Mouse (Mus musculus) liver, embryonic 16.5 days (tissue): Measurements from ENCODE around the gene Gm49336. TPM values are rescaled to one million over a fixed set of nuclear protein-coding genes. Genes with fewer than 3 reads are reported as not detected.

Source experiments
- ATAC-seq: fragments of 200-750 bp; cut with Nextera tagmentation; 2 replicates; pipeline ENCODE4 v1.8.0; 2017; ENCODE audit warnings: low read depth, mild to moderate bottlenecking, moderate number of reproducible peaks, moderate library complexity
- H3K27ac ChIP-seq: fragments of 300-500 bp; sonication (generic); 2 replicates; pipeline ENCODE4 v1.5.1; 2014; ENCODE audit warnings: mild to moderate bottlenecking, low read length
- H3K27me3 ChIP-seq: fragments of 300-500 bp; sonication (generic); 2 replicates; pipeline ENCODE4 v1.6.1; 2014; ENCODE audit warnings: low read depth, low read length, mixed read lengths; ENCODE audit not compliant: control insufficient read depth, insufficient read depth
- H3K36me3 ChIP-seq: fragments of 300-500 bp; sonication (generic); 2 replicates; pipeline ENCODE4 v1.6.1; 2014; ENCODE audit warnings: mild to moderate bottlenecking; ENCODE audit not compliant: control insufficient read depth, insufficient read depth
- H3K4me1 ChIP-seq: fragments of 300-500 bp; sonication (generic); 2 replicates; pipeline ENCODE4 v1.6.1; 2014; ENCODE audit warnings: low read depth, low read length, mixed read lengths; ENCODE audit not compliant: control insufficient read depth
- H3K4me2 ChIP-seq: fragments of 300-500 bp; sonication (generic); 2 replicates; pipeline ENCODE4 v1.6.1; 2014; ENCODE audit warnings: low read depth, low read length, mixed read lengths
- H3K4me3 ChIP-seq: fragments of 300-500 bp; sonication (generic); 2 replicates; pipeline ENCODE4 v1.5.1; 2014; ENCODE audit warnings: low read depth, mild to moderate bottlenecking, low read length
- H3K9ac ChIP-seq: fragments of 300-500 bp; sonication (generic); 2 replicates; pipeline ENCODE4 v1.6.1; 2014; ENCODE audit warnings: low read depth, low read length
- H3K9me3 ChIP-seq: fragments of 300-500 bp; sonication (generic); replicated peaks from 2 replicates; pipeline ENCODE4 v1.6.1; 2016; ENCODE audit warnings: low read length; ENCODE audit not compliant: control insufficient read depth
- WGBS: fragments of 180-500 bp; shearing (Covaris S2); extraction: QIAGEN DNeasy Blood & Tissue Kit; methylation state at CpG from one replicate; pipeline ENCODE4 v1.1.7; 2014; ENCODE audit not compliant: insufficient replicate concordance; 5-methylcytosine and 5-hydroxymethylcytosine counted together
- polyA plus RNA-seq: library from polyadenylated mRNA; unstranded; fragments of >200 nt; fragmentation: Nextera tagmentation; extraction: Ambion mirVana; gene quantifications from 2 replicates; pipeline ENCODE4 v1.2.1, GENCODE M21; 2015

The Gm49336 gene
- polyA plus RNA-seq, 1 experiment from 2014 or later = 25.0 TPM

GRCm38 (mm10) chr14:60209166-60209565, 42.1 kb downstream of the Gm49336 start:
- WGBS = 77% methylated on average over 7 of the region's 7 CpGs

GRCm38 (mm10) chr14:60204993-60205392, 46.3 kb downstream of the Gm49336 start:
- no peak for ATAC-seq
- no peak overlapping the region for H3K9ac ChIP-seq
- no peak overlapping the region for H3K4me2 ChIP-seq
- WGBS = 71% methylated on average over 6 of the region's 6 CpGs
- H3K36me3 ChIP-seq = no peaks in the 10 kb centered on the region
- H3K4me1 ChIP-seq = no peaks in the 10 kb centered on the region
- H3K27me3 ChIP-seq = no peaks in the 10 kb centered on the region
- no peaks in the 10 kb centered on the region for H3K9me3 ChIP-seq
- H3K4me3 ChIP-seq = no peak overlapping the region
- no peak overlapping the region for H3K27ac ChIP-seq

More at GRCm38 (mm10) chr14:60209166-60209565, 42.1 kb downstream of the Gm49336 start:
- H3K4me2 ChIP-seq = no peak overlapping the region
- no peaks in the 10 kb centered on the region for H3K4me1 ChIP-seq
- H3K36me3 ChIP-seq = no peaks in the 10 kb centered on the region
- ATAC-seq = no peak
- no peak overlapping the region for H3K4me3 ChIP-seq
- H3K9ac ChIP-seq = no peak overlapping the region
- H3K9me3 ChIP-seq = no peaks in the 10 kb centered on the region
- no peaks in the 10 kb centered on the region for H3K27me3 ChIP-seq
- H3K27ac ChIP-seq = no peak overlapping the region

GRCm38 (mm10) chr14:60196884-60197283, 54.4 kb downstream of the Gm49336 start, which contains the start of gene Atp8a2:
TSS of gene Atp8a2 (minus strand) at chr14:60197179.
- no peak within 1 kb of the TSS for H3K27ac ChIP-seq
- 52% methylated on average over 7 of the region's 7 CpGs for WGBS
- no peaks in the 10 kb centered on the region for H3K27me3 ChIP-seq

GRCm38 (mm10) chr14:60195999-60196398, 55.3 kb downstream of the Gm49336 start:
- H3K4me2 ChIP-seq = no peak overlapping the region

More at GRCm38 (mm10) chr14:60196884-60197283, 54.4 kb downstream of the Gm49336 start, which contains the start of gene Atp8a2:
- Histone ChIP-seq H3K9me3 (no peaks in the 10 kb centered on the region), H3K4me2 (no peak within 1 kb of the TSS), H3K36me3 (no peaks in the 10 kb centered on the region), H3K4me1 (no peaks in the 10 kb centered on the region), H3K9ac (no peak within 1 kb of the TSS), H3K4me3 (no peak within 1 kb of the TSS)
- no peak for ATAC-seq

GRCm38 (mm10) chr14:60194606-60195005, 56.7 kb downstream of the Gm49336 start:
- Histone ChIP-seq H3K9me3 (no peaks in the 10 kb centered on the region), H3K4me2 (no peak overlapping the region), H3K9ac (no peak overlapping the region), H3K4me3 (no peak overlapping the region), H3K27ac (no peak overlapping the region), H3K27me3 (no peaks in the 10 kb centered on the region), H3K4me1 (no peaks in the 10 kb centered on the region), H3K36me3 (no peaks in the 10 kb centered on the region)
- no peak for ATAC-seq
- WGBS = 27% methylated on average over 1 of the region's 1 CpGs

More at GRCm38 (mm10) chr14:60195999-60196398, 55.3 kb downstream of the Gm49336 start:
- Histone ChIP-seq H3K4me3 (no peak overlapping the region), H3K27ac (no peak overlapping the region), H3K36me3 (no peaks in the 10 kb centered on the region), H3K9ac (no peak overlapping the region), H3K27me3 (no peaks in the 10 kb centered on the region), H3K9me3 (no peaks in the 10 kb centered on the region), H3K4me1 (no peaks in the 10 kb centered on the region)
- ATAC-seq = no peak
- WGBS = 70% methylated on average over 5 of the region's 5 CpGs

DNA sequence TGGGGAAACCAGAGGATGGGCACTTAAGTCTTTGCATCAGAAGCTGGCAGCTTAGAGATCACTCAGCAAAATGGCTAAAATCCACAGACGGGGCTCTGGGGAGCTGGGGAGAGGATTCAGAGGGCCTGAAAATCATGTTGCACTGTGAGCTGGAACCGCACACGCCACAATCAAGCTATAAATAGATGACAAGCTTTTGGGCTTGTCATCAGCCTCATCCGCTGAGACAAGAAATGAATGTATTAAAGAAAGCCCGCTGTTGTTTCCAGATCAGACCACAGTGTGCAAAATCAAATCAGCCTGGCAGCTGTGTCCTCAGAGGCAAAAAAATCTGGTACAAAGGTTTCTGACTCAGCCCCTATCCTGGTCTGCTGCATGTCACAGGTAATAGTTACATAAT, 61.5 kb downstream of the Gm49336 start:
- Histone ChIP-seq H3K9ac (no peak overlapping the region), H3K36me3 (no peaks in the 10 kb centered on the region), H3K27me3 (no peaks in the 10 kb centered on the region), H3K9me3 (no peaks in the 10 kb centered on the region), H3K4me1 (no peaks in the 10 kb centered on the region), H3K27ac (no peak overlapping the region), H3K4me2 (no peak overlapping the region), H3K4me3 (no peak overlapping the region)
- 71% methylated on average over 5 of the region's 5 CpGs for WGBS
- ATAC-seq = no peak

DNA sequence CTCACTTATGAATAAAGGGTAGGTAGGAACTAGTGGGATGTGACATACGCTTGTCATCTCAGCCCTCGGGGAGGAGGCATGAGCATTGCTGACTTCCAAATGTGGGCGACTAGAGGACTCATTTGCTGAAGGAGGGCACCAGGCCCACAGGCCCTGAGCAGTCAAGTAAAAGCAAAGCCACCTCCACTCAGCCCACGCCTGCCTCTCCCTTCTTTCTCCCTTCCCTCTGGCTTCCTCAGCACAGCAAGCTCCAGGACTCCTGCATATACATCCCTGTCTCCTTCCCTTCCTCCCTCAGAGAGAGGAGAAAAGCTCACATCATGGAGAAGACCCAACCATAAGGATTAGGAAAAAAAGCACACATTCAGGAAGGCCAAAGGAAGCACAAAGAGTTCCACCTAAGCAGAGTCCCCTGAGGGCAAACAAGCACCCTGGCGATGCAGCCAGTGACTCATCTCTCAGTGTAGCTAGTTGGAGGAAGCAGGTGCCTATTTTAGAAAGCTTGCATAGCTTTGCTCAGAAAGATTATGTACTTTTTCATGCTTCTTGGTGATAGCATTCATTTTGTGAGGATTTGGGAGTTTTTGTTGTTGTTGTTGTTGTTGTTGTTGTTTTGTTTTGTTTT, 63.0 kb downstream of the Gm49336 start:
- no peak overlapping the region for H3K4me3 ChIP-seq
- H3K27me3 ChIP-seq = no peaks in the 10 kb centered on the region
- no peaks in the 10 kb centered on the region for H3K9me3 ChIP-seq
- H3K27ac ChIP-seq = no peak overlapping the region
- WGBS = 53% methylated on average over 5 of the region's 5 CpGs
- H3K36me3 ChIP-seq = no peaks in the 10 kb centered on the region
- no peak for ATAC-seq
- no peaks in the 10 kb centered on the region for H3K4me1 ChIP-seq
- no peak overlapping the region for H3K4me2 ChIP-seq
- H3K9ac ChIP-seq = no peak overlapping the region

- H3K27ac ChIP-seq = no peak overlapping the region
- H3K9me3 ChIP-seq = no peaks in the 10 kb centered on the region
- H3K4me2 ChIP-seq = no peak overlapping the region
- peaks cover 20% of the 10 kb centered on the region for H3K27me3 ChIP-seq
- 69% methylated on average over 2 of the region's 2 CpGs for WGBS
- H3K4me3 ChIP-seq = no peak overlapping the region
- H3K9ac ChIP-seq = no peak overlapping the region
- H3K4me1 ChIP-seq = peaks cover 6% of the 10 kb centered on the region
- ATAC-seq = no peak
- H3K36me3 ChIP-seq = no peaks in the 10 kb centered on the region
Measured at GRCm38 (mm10) chr14:60181306-60181705, 70.0 kb downstream of the Gm49336 start.

DNA sequence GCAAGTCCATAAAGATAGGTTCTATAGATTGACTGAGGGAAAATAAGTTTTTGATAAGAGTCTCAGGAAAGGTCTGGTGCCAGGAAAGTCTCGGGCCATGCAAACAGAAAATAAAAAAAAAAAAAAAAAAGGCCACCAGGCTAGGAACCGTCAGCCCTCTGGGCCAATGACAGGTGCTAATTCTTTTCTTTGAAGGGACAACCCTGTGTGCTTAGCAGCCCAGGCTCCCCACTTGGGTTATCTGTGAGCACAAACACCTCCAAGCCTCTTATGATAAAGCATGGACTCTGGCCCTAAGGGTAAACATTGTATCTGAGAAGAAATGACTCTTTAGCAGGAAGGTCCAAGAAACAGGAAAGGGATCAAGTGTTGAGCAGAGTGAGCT, 72.7 kb downstream of the Gm49336 start:
- H3K4me1 ChIP-seq = peaks cover 10% of the 10 kb centered on the region
- no peaks in the 10 kb centered on the region for H3K36me3 ChIP-seq
- H3K4me2 ChIP-seq = peak overlapping the region; percentile 67
- H3K9me3 ChIP-seq = no peaks in the 10 kb centered on the region
- ATAC-seq = no peak
- H3K4me3 ChIP-seq = peak overlapping the region; percentile 63
- 10% methylated on average over 2 of the region's 2 CpGs for WGBS
- H3K9ac ChIP-seq = 0 out of 2 replicates have a peak overlapping the region, but pooled peaks have one; percentile 4
- peak overlapping the region; percentile 47 for H3K27ac ChIP-seq
- peaks cover 26% of the 10 kb centered on the region for H3K27me3 ChIP-seq
